Mouse (Mus musculus): ENCODE results near the gene Tmx2. TPM values are rescaled to one million over a fixed set of nuclear protein-coding genes. Genes with fewer than 3 reads are reported as not detected.
A peak's percentile ranks its signal among the peaks of the same experiment; 100 is the strongest.

Gene Tmx2
- polyA plus RNA-seq, 1 experiment from 2014 or later: 184 TPM

DNA sequence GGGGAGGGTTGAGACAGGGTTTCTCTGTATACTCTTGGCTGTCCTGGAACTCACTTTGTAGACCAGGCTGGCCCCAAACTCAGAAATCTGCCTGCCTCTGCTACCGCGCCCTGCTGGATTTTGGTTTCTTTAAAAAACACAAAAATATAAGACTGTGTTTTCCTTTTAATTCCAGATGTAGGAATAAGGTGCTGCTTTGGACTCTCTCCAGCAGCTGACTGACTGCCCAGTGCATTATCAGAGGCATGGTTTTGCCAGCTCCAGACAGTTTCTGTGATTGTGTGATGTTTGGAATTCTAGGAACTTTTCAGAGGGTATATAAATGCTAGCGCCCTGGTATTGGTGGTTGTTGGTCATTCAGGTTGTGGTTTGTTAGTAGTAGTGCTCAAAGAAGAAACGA is 38.4 kb upstream of the Tmx2 start:
- Histone ChIP-seq H3K9ac (ENCODE audit: low read length) (no peak overlapping the region), H3K27ac (ENCODE audit: low read depth, low read length) (no peak overlapping the region), H3K27me3 (ENCODE audit: control insufficient read depth, insufficient read depth, low read length) (no peaks in the 10 kb centered on the region), H3K4me3 (ENCODE audit: low read depth, low read length) (no peak overlapping the region), H3K9me3 (ENCODE audit: control insufficient read depth, low read length) (no peaks in the 10 kb centered on the region), H3K4me1 (replicated peaks; ENCODE audit: control insufficient read depth, insufficient read depth, low read length) (0 out of 2 replicates have a peak, but pooled peaks cover 2% of the 10 kb centered on the region), H3K36me3 (ENCODE audit: control insufficient read depth, insufficient read depth, low read length) (no peaks in the 10 kb centered on the region), H3K4me2 (ENCODE audit: low read depth, low read length, severe bottlenecking) (no peak overlapping the region)
- WGBS: 90% methylated on average over 4 of the region's 4 CpGs
- DNase-seq (ENCODE audit: low spot score): no peak
- ATAC-seq (replicated peaks; ENCODE audit: low FRiP score): no peak

GRCm38 (mm10) chr2:84716423-84717355 is 37.7 kb upstream of the Tmx2 start:
- Histone ChIP-seq H3K4me1 (replicated peaks; ENCODE audit: control insufficient read depth, insufficient read depth, low read length) (0 out of 2 replicates have a peak, but pooled peaks cover 2% of the 10 kb centered on the region), H3K9ac (ENCODE audit: low read length) (peak overlapping the region; percentile 95), H3K27me3 (ENCODE audit: control insufficient read depth, insufficient read depth, low read length) (no peaks in the 10 kb centered on the region), H3K36me3 (ENCODE audit: control insufficient read depth, insufficient read depth, low read length) (no peaks in the 10 kb centered on the region), H3K4me2 (ENCODE audit: low read depth, low read length, severe bottlenecking) (peak overlapping the region; percentile 85), H3K27ac (ENCODE audit: low read depth, low read length) (peak overlapping the region; percentile 96; the same call in 1 of the 2 replicates), H3K9me3 (ENCODE audit: control insufficient read depth, low read length) (no peaks in the 10 kb centered on the region), H3K4me3 (ENCODE audit: low read depth, low read length) (peak overlapping the region; percentile 96)
- no peak for ATAC-seq (replicated peaks; ENCODE audit: low FRiP score)
- 41% methylated on average over 9 of the region's 9 CpGs for WGBS
- no peak for DNase-seq (ENCODE audit: low spot score)

- Histone ChIP-seq H3K9ac (ENCODE audit: low read length) (peak overlapping the region; percentile 95), H3K27ac (ENCODE audit: low read depth, low read length) (peak overlapping the region; percentile 96), H3K36me3 (ENCODE audit: control insufficient read depth, insufficient read depth, low read length) (no peaks in the 10 kb centered on the region), H3K4me3 (ENCODE audit: low read depth, low read length) (peak overlapping the region; percentile 96), H3K27me3 (ENCODE audit: control insufficient read depth, insufficient read depth, low read length) (no peaks in the 10 kb centered on the region), H3K4me1 (replicated peaks; ENCODE audit: control insufficient read depth, insufficient read depth, low read length) (0 out of 2 replicates have a peak, but pooled peaks cover 2% of the 10 kb centered on the region), H3K9me3 (ENCODE audit: control insufficient read depth, low read length) (no peaks in the 10 kb centered on the region), H3K4me2 (ENCODE audit: low read depth, low read length, severe bottlenecking) (peak overlapping the region; percentile 85)
- DNase-seq (ENCODE audit: low spot score) (peak; percentile 77), ATAC-seq (replicated peaks; ENCODE audit: low FRiP score) (peak; percentile 94)
- under 1% methylated on average over 33 of the region's 33 CpGs for WGBS
Observed at GRCm38 (mm10) chr2:84715562-84716361, 36.8 kb upstream of the Tmx2 start.

DNA sequence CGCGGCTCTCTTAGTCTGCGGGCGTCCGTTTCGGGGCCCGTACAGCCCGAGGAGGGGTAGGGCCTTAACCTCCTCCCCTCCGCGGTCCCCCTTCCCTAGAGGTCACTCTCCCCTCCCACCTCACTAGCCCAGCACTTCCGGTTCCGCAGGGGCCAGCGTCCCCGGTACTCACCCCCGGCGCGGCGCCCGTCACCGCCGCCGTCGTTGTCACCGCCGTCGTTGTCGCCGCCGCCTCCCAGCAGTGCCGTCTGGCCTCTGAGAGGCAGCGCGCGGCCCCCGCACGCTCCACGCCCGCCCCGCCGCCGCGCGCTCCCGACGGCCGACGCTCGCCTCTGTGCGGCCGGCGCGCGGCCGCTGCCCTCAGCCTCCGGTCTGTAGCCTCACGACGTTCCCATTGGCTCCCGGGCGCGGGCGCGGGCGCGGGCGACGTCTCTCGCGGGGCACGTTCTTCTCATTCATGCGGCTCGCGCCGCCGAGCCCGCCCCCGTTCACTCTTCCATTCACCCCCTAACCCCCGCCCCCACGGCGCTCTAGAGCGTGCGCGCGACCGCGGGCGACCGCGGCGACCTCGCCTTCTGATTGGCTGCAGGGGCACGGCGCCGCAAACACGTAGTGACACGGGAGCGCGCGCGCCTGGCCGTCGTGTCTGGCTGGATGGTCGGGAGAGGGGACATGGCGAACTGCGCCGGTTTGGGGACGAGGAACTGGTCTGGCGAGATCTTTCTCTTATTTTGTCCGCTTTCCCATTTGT is 36.0 kb upstream of the Tmx2 start, which contains the start of gene Zdhhc5:
Gene Zdhhc5, minus strand, starts transcription at position 370 of the 751 bp plus-strand sequence.
- H3K36me3 ChIP-seq (ENCODE audit: control insufficient read depth, insufficient read depth, low read length): peaks cover 5% of the 10 kb centered on the region; the same call in 1 of the 2 replicates
- 0 out of 2 replicates have a peak, but pooled peaks cover 2% of the 10 kb centered on the region for H3K4me1 ChIP-seq (replicated peaks; ENCODE audit: control insufficient read depth, insufficient read depth, low read length)
- peak within 1 kb of the TSS; percentile 85 for H3K4me2 ChIP-seq (ENCODE audit: low read depth, low read length, severe bottlenecking)
- peak within 1 kb of the TSS; percentile 95 for H3K9ac ChIP-seq (ENCODE audit: low read length)
- WGBS: under 1% methylated on average over 102 of the region's 107 CpGs
- H3K4me3 ChIP-seq (ENCODE audit: low read depth, low read length): peak within 1 kb of the TSS; percentile 96
- H3K27me3 ChIP-seq (ENCODE audit: control insufficient read depth, insufficient read depth, low read length): no peaks in the 10 kb centered on the region
- peak; percentile 100 for DNase-seq (ENCODE audit: low spot score)
- ATAC-seq (replicated peaks; ENCODE audit: low FRiP score): peak; percentile 97
- peak within 1 kb of the TSS; percentile 96 for H3K27ac ChIP-seq (ENCODE audit: low read depth, low read length)
- no peaks in the 10 kb centered on the region for H3K9me3 ChIP-seq (ENCODE audit: control insufficient read depth, low read length)

DNA sequence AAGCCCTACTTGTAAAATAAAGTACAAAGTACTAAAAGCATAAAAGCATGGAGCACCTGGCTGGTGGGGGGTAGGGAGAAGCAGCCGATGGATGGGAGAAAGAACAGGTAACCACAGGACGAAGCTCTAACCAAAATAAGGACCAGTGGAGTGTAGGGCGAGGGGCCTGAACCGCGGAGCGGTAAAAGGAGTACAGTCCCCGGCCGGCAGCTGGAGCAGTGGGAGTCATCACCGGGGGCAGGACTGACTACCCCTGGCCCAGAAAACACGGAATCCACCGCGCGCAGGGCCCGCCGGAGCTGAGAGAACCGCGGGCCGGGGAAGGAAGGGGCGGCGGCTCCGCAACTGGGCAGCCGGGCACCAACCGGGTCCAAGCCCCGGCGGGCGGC is 35.5 kb upstream of the Tmx2 start:
- H3K36me3 ChIP-seq (ENCODE audit: control insufficient read depth, insufficient read depth, low read length): peaks cover 8% of the 10 kb centered on the region; the same call in 1 of the 2 replicates
- peak overlapping the region; percentile 96 for H3K4me3 ChIP-seq (ENCODE audit: low read depth, low read length)
- ATAC-seq (replicated peaks; ENCODE audit: low FRiP score) (no peak; the same call in 1 of the 2 replicates), DNase-seq (ENCODE audit: low spot score) (peak; percentile 52)
- WGBS: under 1% methylated on average over 22 of the region's 26 CpGs
- H3K4me2 ChIP-seq (ENCODE audit: low read depth, low read length, severe bottlenecking): peak overlapping the region; percentile 85
- H3K27ac ChIP-seq (ENCODE audit: low read depth, low read length): peak overlapping the region; percentile 96
- no peaks in the 10 kb centered on the region for H3K9me3 ChIP-seq (ENCODE audit: control insufficient read depth, low read length)
- no peaks in the 10 kb centered on the region for H3K27me3 ChIP-seq (ENCODE audit: control insufficient read depth, insufficient read depth, low read length)
- H3K4me1 ChIP-seq (replicated peaks; ENCODE audit: control insufficient read depth, insufficient read depth, low read length): 0 out of 2 replicates have a peak, but pooled peaks cover 2% of the 10 kb centered on the region
- peak overlapping the region; percentile 95 for H3K9ac ChIP-seq (ENCODE audit: low read length)

- Histone ChIP-seq H3K4me3 (ENCODE audit: low read depth, low read length) (no peak overlapping the region), H3K9ac (ENCODE audit: low read length) (no peak overlapping the region), H3K27me3 (ENCODE audit: control insufficient read depth, insufficient read depth, low read length) (no peaks in the 10 kb centered on the region), H3K27ac (ENCODE audit: low read depth, low read length) (no peak overlapping the region), H3K4me2 (ENCODE audit: low read depth, low read length, severe bottlenecking) (no peak overlapping the region), H3K4me1 (replicated peaks; ENCODE audit: control insufficient read depth, insufficient read depth, low read length) (peaks cover 2% of the 10 kb centered on the region; the same call in 1 of the 2 replicates), H3K9me3 (ENCODE audit: control insufficient read depth, low read length) (no peaks in the 10 kb centered on the region), H3K36me3 (ENCODE audit: control insufficient read depth, insufficient read depth, low read length) (peaks cover 8% of the 10 kb centered on the region; the same call in 1 of the 2 replicates)
- no peak for ATAC-seq (replicated peaks; ENCODE audit: low FRiP score)
- 91% methylated on average over 2 of the region's 2 CpGs for WGBS
- DNase-seq (ENCODE audit: low spot score): no peak
Observed at GRCm38 (mm10) chr2:84711898-84712297, 33.0 kb upstream of the Tmx2 start.

DNA sequence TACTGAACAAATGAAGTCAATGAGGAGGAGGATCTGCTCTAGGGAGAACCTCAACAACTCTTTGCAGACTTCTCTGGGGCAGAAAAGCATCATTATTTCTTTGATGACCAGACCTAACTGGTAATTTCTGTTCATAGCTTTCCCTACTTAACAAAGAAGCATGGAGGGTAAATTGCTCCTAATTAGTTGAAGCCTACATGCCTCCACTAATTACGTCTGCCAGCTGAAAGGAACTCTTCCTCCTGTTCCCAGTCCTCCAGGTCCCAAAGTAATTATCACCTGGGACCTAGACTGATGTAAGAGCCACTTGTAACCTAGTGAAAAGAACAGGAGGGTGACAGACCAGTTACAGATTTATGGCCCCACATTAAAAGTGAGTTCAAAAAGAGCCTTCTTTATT is 28.6 kb upstream of the Tmx2 start:
- H3K27me3 ChIP-seq (ENCODE audit: control insufficient read depth, insufficient read depth, low read length): no peaks in the 10 kb centered on the region
- H3K36me3 ChIP-seq (ENCODE audit: control insufficient read depth, insufficient read depth, low read length): peaks cover 8% of the 10 kb centered on the region
- DNase-seq (ENCODE audit: low spot score): no peak
- no peaks in the 10 kb centered on the region; the same call in 1 of the 2 replicates for H3K4me1 ChIP-seq (replicated peaks; ENCODE audit: control insufficient read depth, insufficient read depth, low read length)
- no peaks in the 10 kb centered on the region for H3K9me3 ChIP-seq (ENCODE audit: control insufficient read depth, low read length)
- peak overlapping the region; percentile 48; the same call in 1 of the 2 replicates for H3K27ac ChIP-seq (ENCODE audit: low read depth, low read length)
- WGBS: 62% methylated on average over 1 of the region's 1 CpGs
- peak; percentile 76 for ATAC-seq (replicated peaks; ENCODE audit: low FRiP score)
- H3K4me2 ChIP-seq (ENCODE audit: low read depth, low read length, severe bottlenecking): no peak overlapping the region
- no peak overlapping the region for H3K4me3 ChIP-seq (ENCODE audit: low read depth, low read length)
- no peak overlapping the region for H3K9ac ChIP-seq (ENCODE audit: low read length)
